Mouse (Mus musculus) ES-E14 (cell line): Measurements from ENCODE around the gene Derl3.

Experiments used
- CHD2 ChIP-seq: IDR thresholded peaks from 2 replicates; pipeline ENCODE4 v1.6.1; 2014; ENCODE audit warnings: mild to moderate bottlenecking, low read depth, low read length, inconsistent platforms
- HCFC1 ChIP-seq: IDR thresholded peaks from 2 replicates; pipeline ENCODE4 v1.6.1; 2012; ENCODE audit warnings: low read length, inconsistent platforms, borderline replicate concordance; ENCODE audit not compliant: insufficient read depth
- ZNF384 ChIP-seq: IDR thresholded peaks from 2 replicates; pipeline ENCODE4 v1.6.1; 2012; ENCODE audit warnings: low read depth, low read length, inconsistent platforms

GRCm38 (mm10) chr10:75854791-75855190 lies 38.4 kb upstream of the Derl3 start:
- TF ChIP-seq ZNF384 (no peak), CHD2 (no peak), HCFC1 (no peak)
